Mouse (Mus musculus) olfactory bulb, adult 2 months (tissue): ENCODE measurements around the gene Slx1b.

ENCODE experiments used
- CTCF ChIP-seq: fragments of 200-500 bp; IDR thresholded peaks from 2 replicates; pipeline ENCODE4 v1.5.1; 2012; ENCODE audit warnings: low read depth, mild to moderate bottlenecking, low read length, moderate library complexity; ENCODE audit not compliant: insufficient read depth
- POLR2A ChIP-seq: fragments of 200-500 bp; IDR thresholded peaks from 2 replicates; pipeline ENCODE4 v1.6.1; 2012; ENCODE audit warnings: mild to moderate bottlenecking, low read depth, low read length, moderate library complexity; ENCODE audit not compliant: insufficient read depth

- TF ChIP-seq POLR2A (no peak), CTCF (no peak)
Observed at GRCm38 (mm10) chr7:126659771-126660170, 35.8 kb downstream of the Slx1b start.
